Mouse (Mus musculus): Measurements from ENCODE around the gene Gm5416.

GRCm38 (mm10) chr16:36176108-36176507 is 34.1 kb upstream of the Gm5416 start:
- TF ChIP-seq POLR2A (IDR thresholded peaks at IDR 0.05; ENCODE audit: borderline replicate concordance, control insufficient read depth, low read depth, low read length) (no peak), CTCF (IDR thresholded peaks at IDR 0.05; ENCODE audit: control insufficient read depth, insufficient read depth, low read length) (no peak)

All from bone marrow, adult 2 months (tissue).